Mouse (Mus musculus): ENCODE data around the gene Fam98c. TPM values are rescaled to one million over a fixed set of nuclear protein-coding genes. Genes with fewer than 3 reads are reported as not detected.
"Not testable (repeated sequence)": the region's sequence is repeated elsewhere in the genome, so short reads cannot be mapped to it uniquely, and the experiment has no call there.

Gene Fam98c
- total RNA-seq, 2 experiments from 2014 or later = 11.9 to 13.7 TPM

DNA sequence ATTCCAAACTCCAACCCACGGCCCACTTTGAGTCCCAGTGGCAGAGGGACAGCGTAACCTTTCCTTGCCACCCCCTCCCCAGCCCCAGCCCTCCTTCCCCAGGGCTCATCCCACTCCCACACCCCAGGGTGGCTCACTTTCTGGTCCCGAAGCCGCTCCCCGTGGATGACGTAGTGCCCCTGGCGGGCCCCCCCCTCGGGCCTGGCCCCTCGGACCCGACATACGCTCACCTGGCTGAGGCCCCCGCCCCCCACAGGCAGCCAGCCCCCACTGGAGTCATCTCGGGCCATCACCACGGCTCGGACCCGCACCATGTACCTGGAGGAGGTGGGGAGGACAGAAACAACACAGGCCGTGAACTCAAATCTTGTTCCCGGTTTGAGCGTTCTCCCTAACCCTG is 11.6 kb upstream of the Fam98c start:
- DNase-seq = no peak
- intact Hi-C loops (cut with DNase I) = no loop called here

DNA sequence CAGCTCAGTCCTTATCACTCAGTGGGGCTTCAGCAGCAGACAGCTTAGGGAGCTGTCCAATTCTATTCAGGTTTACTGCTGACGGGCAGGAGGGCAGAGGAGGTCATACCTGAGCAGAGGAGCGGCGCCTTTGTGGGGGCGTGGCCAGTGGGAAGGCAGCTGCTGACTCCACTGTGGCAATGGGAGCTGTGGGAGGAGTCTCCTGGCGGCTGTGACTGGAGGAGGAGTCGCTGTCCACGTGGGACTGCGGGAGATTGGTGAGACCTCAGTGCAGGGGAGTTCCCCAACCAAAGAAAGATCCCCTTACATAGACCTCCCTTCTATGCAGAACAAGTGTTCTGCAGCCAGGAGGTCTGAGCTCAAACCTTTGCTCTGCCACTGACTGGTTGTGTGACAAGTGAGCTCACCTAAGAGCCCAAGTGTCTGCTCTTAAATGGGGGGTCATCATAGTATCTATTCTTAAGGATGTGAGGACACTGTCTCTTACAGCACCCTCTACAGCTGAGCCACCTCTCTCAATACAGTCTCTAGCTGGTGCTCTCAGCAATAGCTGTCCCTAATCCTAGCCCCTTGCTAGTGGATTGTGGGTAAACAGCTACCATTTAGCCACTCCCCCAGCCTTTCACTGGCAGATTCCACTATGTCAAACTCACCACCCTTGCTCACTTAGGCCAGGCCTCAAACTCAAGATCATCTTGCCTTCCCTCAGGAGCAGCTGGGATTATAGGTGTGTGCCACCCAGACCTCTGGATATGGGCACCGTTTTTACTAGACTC is 6.9 kb upstream of the Fam98c start:
- intact Hi-C loops (cut with DNase I) = no loop called here
- DNase-seq = peak in 1 of 2 experiments; percentile 29

DNA sequence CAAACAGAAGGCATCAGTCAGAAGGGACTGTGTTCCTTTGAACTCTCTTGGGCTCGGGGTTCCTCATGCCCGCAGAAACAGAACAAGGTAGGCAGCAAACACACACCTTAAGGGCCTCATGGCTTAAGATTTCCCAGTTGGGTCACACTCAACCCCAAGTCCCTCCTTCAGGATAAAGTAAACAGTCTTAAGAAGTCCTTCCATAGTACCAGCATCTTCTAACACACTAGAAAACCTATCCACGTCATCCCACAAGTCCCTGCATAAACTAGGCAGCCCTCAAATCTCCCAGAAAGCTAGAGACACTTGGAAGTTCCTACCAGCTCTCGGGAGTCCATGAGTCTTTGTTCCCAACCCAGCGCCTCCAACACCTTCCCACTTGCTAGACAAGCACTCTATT is 6.3 kb upstream of the Fam98c start:
- intact Hi-C loops (cut with DNase I) = no loop called here

DNA sequence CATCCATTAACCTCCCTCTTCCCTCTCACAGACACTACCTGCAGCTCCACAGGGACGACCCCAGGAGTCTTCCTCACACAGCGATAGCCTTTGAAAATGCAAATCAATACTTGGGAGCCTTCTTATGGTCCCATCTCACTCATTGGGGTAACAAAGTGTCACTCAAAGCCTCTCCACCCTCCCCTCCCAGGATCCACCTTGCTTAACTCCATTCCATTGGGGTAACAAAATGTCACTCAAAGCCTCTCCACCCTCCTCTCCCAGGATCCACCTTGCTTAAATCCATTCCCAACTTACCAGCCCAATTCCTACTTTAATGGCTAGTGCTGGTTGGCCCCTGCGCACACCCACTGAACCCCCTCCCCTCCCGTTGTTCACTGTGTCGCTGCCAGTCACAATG is 2.2 kb upstream of the Fam98c start:
- no peak for DNase-seq
- intact Hi-C loops (cut with DNase I) = no loop called here

More for the DNA sequence above, 6.3 kb upstream of the Fam98c start:
- no peak for DNase-seq

DNA sequence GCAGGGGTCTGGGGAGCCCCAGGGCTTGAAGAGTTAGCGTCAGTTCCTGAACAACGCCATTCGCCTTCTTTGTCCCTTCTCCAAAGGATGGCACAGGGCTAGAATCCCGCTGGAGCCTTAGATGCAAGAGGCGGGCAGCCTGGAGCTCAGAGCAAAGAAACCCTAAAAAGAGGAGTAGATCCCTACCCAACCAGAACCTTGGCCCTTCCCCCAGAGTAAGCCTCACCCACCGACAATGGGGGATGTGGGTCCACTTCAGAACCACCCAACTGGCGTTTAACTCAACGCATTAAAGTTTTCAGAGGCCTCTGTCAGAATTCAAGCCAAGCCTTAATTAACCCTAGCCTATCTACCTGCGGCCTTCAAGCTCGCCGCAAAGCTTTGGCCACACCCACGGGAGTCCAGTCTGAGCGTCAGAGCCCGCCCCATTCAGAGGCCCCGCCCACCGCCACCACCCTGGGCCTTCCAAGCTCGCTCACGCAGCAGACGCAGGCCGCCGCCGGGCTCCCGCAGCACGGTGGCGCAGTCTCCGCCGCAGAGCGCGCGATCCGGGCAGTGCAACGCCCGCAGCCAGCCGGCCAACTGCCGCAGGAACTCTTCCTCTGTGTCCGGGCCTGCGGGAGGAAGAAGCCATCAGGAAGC is 717 bp downstream of the Fam98c start:
- intact Hi-C loops (cut with DNase I) = no loop called here

DNA sequence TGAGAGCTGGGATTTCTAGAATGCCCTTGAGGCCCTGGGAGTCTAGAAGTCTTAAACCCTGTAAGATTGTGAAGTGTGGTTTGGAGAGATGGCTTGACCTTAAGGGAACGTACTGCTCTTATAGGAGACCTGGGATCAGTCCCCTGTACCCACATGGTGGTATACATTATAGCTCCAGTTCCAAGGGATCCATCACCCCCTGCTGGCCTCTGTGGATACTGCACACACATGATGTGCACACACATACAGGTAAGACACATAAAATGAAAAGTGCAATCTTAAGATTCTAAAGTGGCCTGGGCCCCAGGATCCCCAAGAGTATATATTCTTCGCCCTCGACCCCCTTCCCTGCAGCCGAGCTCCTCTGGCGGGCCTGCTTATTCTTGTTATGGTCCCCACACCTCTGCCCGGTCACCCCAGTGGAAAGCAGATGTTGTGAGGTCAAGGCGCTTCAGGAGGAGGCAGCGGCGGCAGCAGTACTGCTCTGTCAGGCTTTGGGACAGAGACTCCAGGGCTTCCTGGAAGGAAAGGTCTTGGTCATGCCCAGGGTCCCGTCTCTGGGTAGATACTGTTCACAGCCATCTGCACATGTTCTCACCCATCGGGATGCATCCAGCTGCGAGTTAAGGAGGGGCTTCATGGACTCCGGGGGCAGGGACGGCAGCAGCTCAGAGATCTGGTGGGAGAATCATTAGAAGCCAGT is 1.9 kb downstream of the Fam98c start:
- intact Hi-C loops (cut with DNase I) = no loop called here

More for the DNA sequence above, 717 bp downstream of the Fam98c start:
- peak; percentile 89 to 90 for DNase-seq

DNA sequence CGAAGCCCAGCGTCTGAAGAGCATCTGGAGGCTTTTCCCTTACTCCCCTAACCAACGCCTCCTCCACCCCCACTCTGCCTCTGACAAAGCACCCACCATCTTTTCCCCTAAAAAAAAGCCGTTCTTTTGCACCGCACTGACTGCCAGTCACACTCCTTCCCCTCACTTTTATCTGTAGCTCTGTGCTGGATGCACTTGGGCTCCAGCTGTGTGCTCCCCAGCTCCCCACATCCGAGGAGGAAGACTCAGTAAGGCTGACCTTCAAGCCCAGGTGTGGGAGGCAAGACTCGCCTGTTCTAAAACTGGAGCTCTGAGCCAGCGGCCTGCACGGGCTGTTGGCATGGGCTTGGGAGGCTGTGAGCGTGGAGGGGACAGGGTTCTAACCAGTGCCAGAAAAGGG is 4.5 kb downstream of the Fam98c start:
- no peak for DNase-seq
- intact Hi-C loops (cut with DNase I) = no loop called here

More for the DNA sequence above, 1.9 kb downstream of the Fam98c start:
- no peak for DNase-seq

DNA sequence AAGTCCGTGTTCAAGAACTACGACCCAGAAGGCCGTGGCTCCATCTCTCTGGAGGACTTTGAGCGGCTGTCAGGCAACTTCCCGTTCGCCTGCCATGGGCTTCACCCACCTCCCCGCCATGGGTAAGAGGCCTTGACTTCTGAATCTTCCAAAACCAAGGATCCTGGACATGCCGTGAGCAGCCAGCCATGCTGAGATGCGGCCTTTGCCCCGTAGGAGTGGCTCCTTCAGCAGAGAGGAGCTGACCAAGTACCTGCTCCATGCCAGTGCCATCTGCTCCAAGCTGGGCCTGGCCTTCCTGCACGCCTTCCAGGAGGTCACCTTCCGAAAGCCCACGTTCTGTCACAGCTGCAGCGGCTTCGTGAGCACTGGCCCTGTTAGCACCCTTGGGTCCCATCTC is 7.3 kb downstream of the Fam98c start:
- no peak for DNase-seq
- intact Hi-C loops (cut with DNase I) = no loop called here

DNA sequence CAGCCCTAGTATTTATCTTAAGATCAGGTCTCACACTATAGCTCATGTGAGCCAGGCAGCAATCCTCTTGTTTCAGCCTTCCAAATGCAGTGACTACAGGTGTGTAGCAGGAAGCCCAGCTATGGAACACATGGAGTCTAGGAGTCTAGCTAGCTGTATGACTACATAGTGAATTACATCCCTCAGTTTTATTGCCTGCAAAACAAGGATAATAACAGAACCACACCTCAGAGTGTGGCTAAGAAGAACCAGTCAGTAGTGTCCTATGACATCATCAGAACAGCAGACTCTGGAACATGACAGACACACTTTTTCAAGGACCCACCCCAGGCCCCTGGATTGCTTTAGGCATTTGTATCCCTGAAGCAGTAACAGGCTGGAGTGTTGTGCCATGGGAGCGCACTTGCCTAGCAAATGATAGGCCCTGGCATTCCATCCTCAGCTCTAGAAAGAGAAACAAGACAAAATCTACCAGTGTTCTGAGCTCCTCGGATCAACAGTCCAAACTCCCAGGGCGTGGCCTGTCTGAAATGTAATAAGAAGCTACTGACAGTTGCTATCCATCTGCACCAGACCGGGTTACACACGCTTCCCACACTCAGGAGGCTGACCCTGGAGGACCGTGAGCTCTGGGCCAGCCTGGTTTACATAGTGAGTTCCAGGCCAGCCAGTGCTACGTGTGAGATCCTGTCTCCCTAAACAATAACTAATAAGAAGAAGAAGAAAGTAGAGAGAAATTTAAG is 9.2 kb downstream of the Fam98c start:
- intact Hi-C loops (cut with DNase I) = no loop called here
- no peak for DNase-seq

DNA sequence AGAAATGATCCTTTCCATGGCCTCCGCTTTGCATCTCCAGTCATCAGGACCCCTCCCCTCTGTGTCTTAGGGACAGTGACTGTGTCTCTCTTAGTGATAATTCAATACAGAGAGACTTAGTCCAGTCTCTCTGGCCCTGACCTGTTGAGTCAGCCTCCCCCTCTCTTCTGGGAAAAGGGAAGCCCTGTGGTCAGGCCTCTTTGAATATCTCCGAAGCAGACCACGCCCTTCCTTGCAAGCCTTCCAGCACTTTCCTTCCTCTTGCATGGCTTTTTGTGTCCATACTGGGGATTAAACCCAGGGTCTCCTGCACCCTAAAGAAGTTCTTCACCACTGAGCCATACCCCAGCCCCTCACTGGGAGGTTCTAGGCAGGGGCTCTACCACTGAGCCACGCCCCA is 12.0 kb downstream of the Fam98c start:
- intact Hi-C loops (cut with DNase I) = no loop called here
- no peak for DNase-seq

DNA sequence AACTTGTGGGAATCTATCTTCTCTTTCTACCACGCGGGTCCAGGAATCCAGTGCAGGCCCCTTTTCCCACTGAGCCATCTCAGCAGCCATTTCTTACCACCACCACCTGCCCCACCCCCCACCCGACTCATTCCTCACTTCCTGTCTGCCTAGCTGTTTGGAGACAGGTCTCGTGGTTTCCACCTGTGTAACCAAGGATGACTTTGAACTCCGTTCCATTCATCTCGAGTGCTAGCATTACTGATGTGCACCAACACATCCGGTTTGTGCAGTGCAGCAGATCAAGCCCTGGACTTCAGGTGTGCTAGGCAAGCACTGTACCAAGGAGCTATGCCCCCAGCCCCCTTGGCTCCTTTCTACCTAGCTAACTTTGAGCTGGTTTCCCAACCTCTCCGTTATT is 14.6 kb downstream of the Fam98c start:
- DNase-seq = no peak
- intact Hi-C loops (cut with DNase I) = no loop called here

DNA sequence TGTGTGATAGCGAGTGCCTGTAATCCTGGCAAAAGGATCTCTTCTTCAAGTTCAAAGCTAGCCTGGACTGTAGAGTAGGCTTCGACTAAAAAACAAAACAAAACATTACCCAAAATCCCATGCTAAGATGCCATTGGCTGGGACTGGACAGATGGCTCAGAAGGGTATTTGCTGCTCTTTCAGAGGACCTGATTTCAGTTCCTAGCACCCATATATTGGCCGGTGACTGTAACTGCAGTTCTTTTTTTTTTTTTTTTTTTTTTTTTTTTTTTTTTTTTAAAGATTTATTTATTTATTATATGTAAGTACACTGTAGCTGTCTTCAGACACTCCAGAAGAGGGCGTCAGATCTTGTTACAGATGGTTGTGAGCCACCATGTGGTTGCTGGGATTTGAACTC is 16.8 kb downstream of the Fam98c start:
- intact Hi-C loops (cut with DNase I) = not testable (repeated sequence)

DNA sequence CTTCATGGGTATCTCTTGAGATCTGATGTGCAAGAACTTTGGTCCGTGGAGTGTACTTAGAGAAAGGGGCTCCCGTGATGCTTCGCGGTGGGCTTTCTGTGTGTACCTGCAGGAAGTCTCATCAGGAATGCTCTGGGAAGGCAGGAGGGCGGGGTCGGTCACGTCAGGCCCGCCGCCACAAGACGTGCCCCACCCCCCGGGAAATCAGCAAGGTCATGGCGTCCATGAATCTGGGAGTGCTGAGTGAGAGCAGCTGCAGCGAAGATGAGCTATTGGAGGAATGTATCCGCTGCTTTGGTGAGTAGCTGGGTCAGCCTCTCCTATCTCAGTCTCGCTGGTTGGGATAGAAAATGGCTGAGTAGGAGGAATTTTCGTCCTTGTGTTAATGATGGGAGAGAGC is 18.6 kb downstream of the Fam98c start:
- intact Hi-C loops (cut with DNase I) = no loop called here
- DNase-seq = no peak

More for the DNA sequence above, 16.8 kb downstream of the Fam98c start:
- DNase-seq = not testable (repeated sequence)

DNA sequence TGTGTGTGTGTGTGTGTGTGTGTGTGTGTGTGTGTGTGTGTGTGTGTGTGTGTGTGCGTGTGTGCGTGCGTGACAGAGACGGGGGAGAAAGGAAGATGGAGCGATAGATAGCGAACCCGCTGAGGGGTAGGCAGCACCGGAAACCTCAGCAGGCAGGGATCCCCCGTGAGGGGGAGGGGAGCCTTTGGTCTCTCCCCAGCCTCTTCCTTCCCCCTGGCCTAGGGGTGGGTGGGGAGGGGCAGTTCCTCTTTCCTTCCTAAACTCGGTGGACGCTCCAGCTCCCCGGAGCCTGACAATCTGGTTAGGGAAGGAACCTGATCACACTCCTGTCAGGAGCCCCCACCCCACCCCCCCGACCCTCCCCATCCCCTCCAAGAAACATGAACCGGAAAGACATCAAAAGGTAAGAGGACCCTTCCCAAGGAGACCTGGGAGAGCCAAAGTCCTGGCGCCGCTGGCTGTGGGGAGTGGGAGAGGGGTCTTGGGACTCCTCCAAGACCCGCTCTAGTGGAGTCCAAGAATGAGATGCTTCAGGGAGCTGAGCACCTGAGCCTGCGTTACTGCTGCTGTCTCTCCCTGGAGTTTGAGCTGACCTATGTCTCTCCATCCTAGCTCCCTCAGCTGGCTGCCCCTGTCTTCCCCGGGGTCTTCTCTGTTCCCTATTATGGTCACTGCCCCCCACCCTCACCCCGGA is 21.2 kb downstream of the Fam98c start, which contains the start of gene Rasgrp4:
Rasgrp4 (plus strand) TSS at position 159 of the 694 bp plus-strand sequence.
- peak; percentile 35 to 38 for DNase-seq
- intact Hi-C loops (cut with DNase I) = no loop called here

DNA sequence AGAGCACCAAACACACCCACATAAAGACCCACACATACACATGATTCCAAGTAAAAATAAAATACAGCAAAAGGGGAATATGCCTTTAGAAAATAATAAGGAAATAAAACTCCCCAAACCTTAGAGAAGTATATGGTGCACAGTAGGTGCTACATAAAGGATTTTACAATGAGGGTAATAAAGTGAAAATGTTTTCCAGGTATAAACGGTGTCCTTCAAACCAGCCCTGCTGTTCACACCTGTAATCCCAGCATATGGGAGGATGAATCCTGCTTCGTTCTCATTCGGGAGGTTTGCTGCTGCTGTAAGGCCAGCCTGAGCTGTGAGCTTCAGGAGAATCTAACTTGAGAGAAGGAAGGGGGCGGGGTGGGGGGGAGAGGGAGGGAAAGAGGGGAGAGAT is 21.8 kb downstream of the Fam98c start:
- DNase-seq = no peak
- intact Hi-C loops (cut with DNase I) = no loop called here

DNA sequence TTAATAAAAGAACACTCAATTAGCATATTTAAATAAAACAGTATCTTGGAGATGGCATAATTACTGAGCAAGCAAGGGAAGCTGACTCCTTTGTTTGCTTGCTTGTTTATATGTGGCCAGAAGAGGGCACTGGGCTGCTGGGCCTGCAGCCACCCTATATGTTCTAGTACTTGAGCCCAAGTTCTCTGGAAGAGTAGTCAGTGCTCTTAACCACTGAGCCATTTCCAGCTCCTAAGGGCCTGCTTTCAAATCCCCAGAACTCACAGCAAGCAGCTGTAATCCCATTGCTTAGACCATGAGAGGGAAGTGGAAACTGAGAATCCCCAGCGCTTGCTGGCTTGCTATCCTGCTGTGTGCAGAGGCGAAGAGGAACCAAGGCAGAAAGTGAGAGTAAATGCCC is 27.3 kb downstream of the Fam98c start:
- no peak for DNase-seq
- intact Hi-C loops (cut with DNase I) = loop anchor here (5.0 kb wide), 2 partner anchors 119 to 169 kb away; partner anchors contain the start of gene 2200002D01Rik

DNA sequence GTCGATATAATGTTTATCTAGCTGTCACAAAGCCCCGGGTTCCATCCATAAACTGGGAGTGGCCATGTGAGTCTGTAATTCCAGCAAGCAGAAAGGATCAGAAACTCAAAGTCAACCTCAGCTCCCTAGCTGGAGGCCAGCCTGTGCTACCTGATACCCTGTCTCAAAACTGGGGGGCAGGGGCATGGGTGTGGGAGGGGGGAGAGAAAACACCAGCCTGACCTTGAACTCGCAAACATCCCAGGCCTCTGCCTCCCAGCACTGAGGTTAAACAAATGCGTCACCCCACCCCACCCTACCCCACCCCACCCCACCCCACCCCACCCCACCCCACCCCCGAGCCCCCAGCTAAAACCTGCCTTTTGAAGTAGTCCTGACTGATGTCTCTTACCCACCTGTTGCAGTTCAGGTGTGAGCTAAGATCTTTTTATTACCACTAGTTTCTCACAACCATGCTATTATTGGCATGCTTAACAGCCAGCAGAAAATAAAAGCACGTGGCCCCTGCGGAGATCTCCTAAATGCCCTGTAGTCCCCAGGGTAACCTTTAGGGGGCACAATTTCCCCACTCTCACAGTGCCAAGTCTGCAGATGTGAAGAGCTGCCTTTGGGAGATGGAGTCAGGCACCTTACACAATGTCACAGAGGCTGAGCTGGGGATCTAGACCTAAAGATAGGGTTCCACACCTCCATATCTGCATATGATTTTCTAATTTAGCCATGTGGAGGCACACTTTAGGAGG is 29.7 kb downstream of the Fam98c start:
- intact Hi-C loops (cut with DNase I) = loop anchor here (5.0 kb wide), 2 partner anchors 121 to 171 kb away; partner anchors contain the start of gene 2200002D01Rik
- DNase-seq = peak; percentile 52 to 66

DNA sequence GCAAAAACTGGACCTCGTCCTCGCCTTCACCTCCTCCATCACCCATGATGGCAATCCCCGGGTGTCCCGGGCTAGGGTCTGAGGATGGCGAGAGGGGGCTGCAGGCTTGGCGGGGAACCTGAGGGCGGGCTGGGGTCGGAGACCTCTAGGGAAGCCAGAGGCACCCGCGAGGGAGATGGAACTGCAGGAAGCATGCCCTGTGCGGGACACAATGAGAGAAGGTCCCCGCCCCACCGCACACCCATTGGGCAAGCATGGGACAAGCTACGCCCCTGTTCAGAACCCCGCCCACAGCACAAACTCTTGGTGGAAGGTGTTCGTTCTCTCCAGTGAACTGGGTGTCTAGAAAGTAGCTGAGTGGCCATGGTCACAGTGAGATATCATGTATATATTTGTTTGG is 31.1 kb downstream of the Fam98c start, which contains the start of gene Ryr1:
Ryr1 (minus strand) TSS at position 210 of the 400 bp plus-strand sequence.
- DNase-seq = peak; percentile 17 to 33
- intact Hi-C loops (cut with DNase I) = loop anchor here (5.0 kb wide), 2 partner anchors 122 to 172 kb away; partner anchors contain the start of gene 2200002D01Rik

Data from heart, postnatal 14 days (tissue).